Mouse (Mus musculus) spleen, adult 2 months (tissue): Measurements from ENCODE around the gene Gm43517.

ENCODE experiments used
- CTCF ChIP-seq: fragments of 200-500 bp; IDR thresholded peaks from 2 replicates; pipeline ENCODE4 v1.5.1; 2011; ENCODE audit warnings: mild to moderate bottlenecking, inconsistent platforms; ENCODE audit not compliant: insufficient read depth, insufficient read length, insufficient replicate concordance; ENCODE audit errors: extremely low read depth
- POLR2A ChIP-seq: fragments of 200-500 bp; IDR thresholded peaks from 2 replicates; pipeline ENCODE4 v1.6.1; 2011; ENCODE audit warnings: low read depth, low read length, inconsistent platforms

DNA sequence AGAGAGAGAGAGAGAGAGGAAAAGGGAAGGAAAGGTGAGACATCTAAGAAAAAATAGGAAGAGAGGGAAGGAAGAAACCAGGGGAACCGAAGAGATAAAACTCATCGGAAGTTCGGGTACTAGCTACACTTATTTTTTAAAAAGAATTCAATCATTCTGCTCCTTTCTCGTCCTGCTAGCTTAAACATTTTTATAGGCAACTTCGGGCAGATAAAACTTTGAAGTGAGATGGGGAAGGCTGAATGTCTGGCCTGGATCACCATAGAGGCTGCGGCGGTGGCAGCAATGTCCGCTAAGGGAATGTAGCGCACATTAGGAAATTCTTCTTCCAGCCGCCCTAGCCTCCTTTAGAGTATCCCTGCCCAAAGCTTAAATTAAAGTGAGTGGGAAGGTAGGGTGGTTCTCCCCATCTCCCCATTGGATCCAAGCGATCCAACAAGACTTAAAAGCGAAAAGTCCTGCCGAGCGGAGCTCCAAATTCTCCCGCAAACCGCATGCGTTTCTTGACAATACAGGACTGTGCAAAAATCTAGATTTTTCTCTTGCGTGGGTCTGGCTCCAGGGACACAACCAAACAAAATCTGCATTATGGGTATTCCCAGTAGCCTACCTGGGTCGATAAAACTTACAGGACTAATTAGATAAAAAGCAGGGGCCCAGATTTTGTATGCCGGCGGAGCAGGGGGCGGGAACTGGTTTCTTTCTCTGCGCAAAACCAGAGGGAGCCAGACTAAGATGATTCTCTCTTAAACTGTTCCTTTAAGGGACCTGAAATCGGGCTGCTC is 11.0 kb upstream of the Gm43517 start:
- no peak for TF ChIP-seq CTCF
- TF ChIP-seq POLR2A: no peak
